Mouse (Mus musculus): ENCODE measurements around the gene Keg1. TPM values are rescaled to one million over a fixed set of nuclear protein-coding genes. Genes with fewer than 3 reads are reported as not detected.
"Not testable (repeated sequence)": the region's sequence is repeated elsewhere in the genome, so short reads cannot be mapped to it uniquely, and the experiment has no call there.

The Keg1 gene
- polyA plus RNA-seq, 1 experiment from 2014 or later = not detected

GRCm38 (mm10) chr19:12720463-12720862 lies 24.9 kb downstream of the Keg1 start:
- no peaks in the 10 kb centered on the region for H3K9me3 ChIP-seq
- no peak overlapping the region for H3K27ac ChIP-seq
- ATAC-seq (ENCODE audit: low FRiP score, low read depth) = no peak
- H3K27me3 ChIP-seq = no peaks in the 10 kb centered on the region
- no peak overlapping the region for H3K4me3 ChIP-seq
- H3K9ac ChIP-seq = no peak overlapping the region
- H3K36me3 ChIP-seq = no peaks in the 10 kb centered on the region
- WGBS = 59% methylated on average over 2 of the region's 2 CpGs
- no peak overlapping the region for H3K4me2 ChIP-seq (replicated peaks)
- H3K4me1 ChIP-seq = no peaks in the 10 kb centered on the region

GRCm38 (mm10) chr19:12720919-12721318 lies 25.3 kb downstream of the Keg1 start:
- not testable (repeated sequence) for H3K9me3 ChIP-seq; H3K4me3 ChIP-seq; H3K27ac ChIP-seq; H3K4me2 ChIP-seq (replicated peaks); H3K4me1 ChIP-seq; H3K27me3 ChIP-seq; ATAC-seq (ENCODE audit: low FRiP score, low read depth); H3K9ac ChIP-seq; H3K36me3 ChIP-seq
- WGBS = 77% methylated on average over 5 of the region's 5 CpGs

- H3K36me3 ChIP-seq; ATAC-seq (ENCODE audit: low FRiP score, low read depth); H3K4me3 ChIP-seq; H3K9me3 ChIP-seq; H3K27ac ChIP-seq; H3K4me1 ChIP-seq; H3K27me3 ChIP-seq; H3K4me2 ChIP-seq (replicated peaks); H3K9ac ChIP-seq: not testable (repeated sequence)
- 89% methylated on average over 7 of the region's 7 CpGs for WGBS
These were observed 26.0 kb downstream of the Keg1 start for GRCm38 (mm10) chr19:12721596-12721995.

- WGBS = 69% methylated on average over 2 of the region's 3 CpGs
- Histone ChIP-seq H3K4me1 (no peaks in the 10 kb centered on the region), H3K4me2 (replicated peaks) (no peak overlapping the region), H3K27ac (no peak overlapping the region), H3K4me3 (no peak overlapping the region), H3K9me3 (no peaks in the 10 kb centered on the region), H3K36me3 (no peaks in the 10 kb centered on the region), H3K27me3 (no peaks in the 10 kb centered on the region), H3K9ac (no peak overlapping the region)
- ATAC-seq (ENCODE audit: low FRiP score, low read depth) = no peak
These were observed 26.7 kb downstream of the Keg1 start for GRCm38 (mm10) chr19:12722308-12722707.

GRCm38 (mm10) chr19:12725851-12726250 lies 30.3 kb downstream of the Keg1 start:
- H3K9ac ChIP-seq = no peak overlapping the region
- WGBS = 82% methylated on average over 1 of the region's 1 CpGs
- H3K4me1 ChIP-seq = no peaks in the 10 kb centered on the region
- no peaks in the 10 kb centered on the region for H3K9me3 ChIP-seq
- ATAC-seq (ENCODE audit: low FRiP score, low read depth) = no peak
- no peaks in the 10 kb centered on the region for H3K36me3 ChIP-seq
- H3K4me3 ChIP-seq = no peak overlapping the region
- no peak overlapping the region for H3K27ac ChIP-seq
- no peak overlapping the region for H3K4me2 ChIP-seq (replicated peaks)
- H3K27me3 ChIP-seq = no peaks in the 10 kb centered on the region

GRCm38 (mm10) chr19:12731036-12731435 lies 35.5 kb downstream of the Keg1 start:
- no peak for ATAC-seq (ENCODE audit: low FRiP score, low read depth)
- no peaks in the 10 kb centered on the region for H3K9me3 ChIP-seq
- WGBS = 65% methylated on average over 1 of the region's 1 CpGs
- H3K36me3 ChIP-seq = no peaks in the 10 kb centered on the region
- H3K4me1 ChIP-seq = no peaks in the 10 kb centered on the region
- no peak overlapping the region for H3K4me3 ChIP-seq
- H3K27me3 ChIP-seq = no peaks in the 10 kb centered on the region
- H3K27ac ChIP-seq = no peak overlapping the region
- no peak overlapping the region for H3K4me2 ChIP-seq (replicated peaks)
- no peak overlapping the region for H3K9ac ChIP-seq

- WGBS = 89% methylated on average over 2 of the region's 2 CpGs
- ATAC-seq (ENCODE audit: low FRiP score, low read depth) = no peak
- Histone ChIP-seq H3K4me1 (no peaks in the 10 kb centered on the region), H3K4me2 (replicated peaks) (no peak overlapping the region), H3K36me3 (no peaks in the 10 kb centered on the region), H3K9me3 (no peaks in the 10 kb centered on the region), H3K9ac (no peak overlapping the region), H3K4me3 (no peak overlapping the region), H3K27ac (no peak overlapping the region), H3K27me3 (no peaks in the 10 kb centered on the region)
These were observed 36.4 kb downstream of the Keg1 start for GRCm38 (mm10) chr19:12731950-12732349.

- Histone ChIP-seq H3K4me2 (replicated peaks) (no peak overlapping the region), H3K4me3 (no peak overlapping the region), H3K9ac (no peak overlapping the region), H3K27me3 (no peaks in the 10 kb centered on the region), H3K27ac (no peak overlapping the region), H3K4me1 (no peaks in the 10 kb centered on the region), H3K36me3 (no peaks in the 10 kb centered on the region), H3K9me3 (no peaks in the 10 kb centered on the region)
- 79% methylated on average over 3 of the region's 3 CpGs for WGBS
- no peak for ATAC-seq (ENCODE audit: low FRiP score, low read depth)
These were observed 60.7 kb downstream of the Keg1 start for GRCm38 (mm10) chr19:12756286-12756685.

GRCm38 (mm10) chr19:12758936-12759478 lies 63.4 kb downstream of the Keg1 start:
- H3K27ac ChIP-seq = no peak overlapping the region
- no peak overlapping the region for H3K4me3 ChIP-seq
- no peaks in the 10 kb centered on the region for H3K4me1 ChIP-seq
- H3K4me2 ChIP-seq (replicated peaks) = no peak overlapping the region
- whole genome bisulfite sequencing = 88% methylated on average over 1 of the region's 1 CpGs
- no peaks in the 10 kb centered on the region for H3K9me3 ChIP-seq
- H3K36me3 ChIP-seq = peaks cover 22% of the 10 kb centered on the region
- H3K9ac ChIP-seq = no peak overlapping the region
- ATAC-seq (ENCODE audit: low FRiP score, low read depth) = no peak
- no peaks in the 10 kb centered on the region for H3K27me3 ChIP-seq

GRCm38 (mm10) chr19:12759656-12760055 lies 64.1 kb downstream of the Keg1 start:
- H3K4me1 ChIP-seq = no peaks in the 10 kb centered on the region
- H3K27ac ChIP-seq = no peak overlapping the region
- peaks cover 28% of the 10 kb centered on the region for H3K36me3 ChIP-seq
- H3K9me3 ChIP-seq = no peaks in the 10 kb centered on the region
- H3K4me3 ChIP-seq = no peak overlapping the region
- WGBS = 80% methylated on average over 2 of the region's 2 CpGs
- ATAC-seq (ENCODE audit: low FRiP score, low read depth) = no peak
- H3K4me2 ChIP-seq (replicated peaks) = no peak overlapping the region
- H3K9ac ChIP-seq = no peak overlapping the region
- no peaks in the 10 kb centered on the region for H3K27me3 ChIP-seq

GRCm38 (mm10) chr19:12762212-12763130 lies 66.9 kb downstream of the Keg1 start:
- H3K27me3 ChIP-seq = no peaks in the 10 kb centered on the region
- H3K4me2 ChIP-seq (replicated peaks) = no peak overlapping the region
- no peak for ATAC-seq (ENCODE audit: low FRiP score, low read depth)
- WGBS = 69% methylated on average over 2 of the region's 2 CpGs
- no peak overlapping the region for H3K4me3 ChIP-seq
- H3K36me3 ChIP-seq = peaks cover 39% of the 10 kb centered on the region
- H3K4me1 ChIP-seq = no peaks in the 10 kb centered on the region
- H3K9ac ChIP-seq = no peak overlapping the region
- no peak overlapping the region for H3K27ac ChIP-seq
- no peaks in the 10 kb centered on the region for H3K9me3 ChIP-seq

- Histone ChIP-seq H3K9ac (no peak within 1 kb of the TSS), H3K4me1 (no peaks in the 10 kb centered on the region), H3K27me3 (no peaks in the 10 kb centered on the region), H3K27ac (no peak within 1 kb of the TSS), H3K4me3 (no peak within 1 kb of the TSS), H3K36me3 (peaks cover 67% of the 10 kb centered on the region), H3K9me3 (no peaks in the 10 kb centered on the region), H3K4me2 (replicated peaks) (no peak within 1 kb of the TSS)
- 62% methylated on average over 7 of the region's 7 CpGs for WGBS
- no peak for ATAC-seq (ENCODE audit: low FRiP score, low read depth)
These were observed 69.7 kb downstream of the Keg1 start, which contains the start of gene Cntf for GRCm38 (mm10) chr19:12765308-12765707. Gene Cntf (minus strand): TSS chr19:12765632.

Data from limb, embryonic 13.5 days (tissue).